Mouse (Mus musculus): ENCODE measurements at regions not wholly inside any gene's neighbourhood (a gene's known extent, or its start where the extent isn't known, plus 50 kb on each side); places are given as distances from the start of the nearest gene placed in this dataset.

- Histone ChIP-seq H3K9ac (replicated peaks; ENCODE audit: low read depth, low read length) (no peak overlapping the region), H3K36me3 (ENCODE audit: control insufficient read depth, insufficient read depth, low read length) (no peaks in the 10 kb centered on the region), H3K9me3 (ENCODE audit: control insufficient read depth, low read length) (no peaks in the 10 kb centered on the region), H3K27ac (ENCODE audit: low read depth, low read length) (no peak overlapping the region), H3K4me3 (ENCODE audit: low read depth, low read length) (no peak overlapping the region), H3K27me3 (ENCODE audit: control insufficient read depth, insufficient read depth, low read length) (no peaks in the 10 kb centered on the region), H3K4me1 (ENCODE audit: control insufficient read depth, insufficient read depth, low read length) (no peaks in the 10 kb centered on the region), H3K4me2 (ENCODE audit: low read depth, low read length) (no peak overlapping the region)
- 79% methylated on average over 1 of the region's 1 CpGs for WGBS
- no peak for ATAC-seq (ENCODE audit: low read depth)
Measured at GRCm38 (mm10) chr11:25167939-25168338, 1042.6 kb downstream of the 5730522E02Rik start.

DNA sequence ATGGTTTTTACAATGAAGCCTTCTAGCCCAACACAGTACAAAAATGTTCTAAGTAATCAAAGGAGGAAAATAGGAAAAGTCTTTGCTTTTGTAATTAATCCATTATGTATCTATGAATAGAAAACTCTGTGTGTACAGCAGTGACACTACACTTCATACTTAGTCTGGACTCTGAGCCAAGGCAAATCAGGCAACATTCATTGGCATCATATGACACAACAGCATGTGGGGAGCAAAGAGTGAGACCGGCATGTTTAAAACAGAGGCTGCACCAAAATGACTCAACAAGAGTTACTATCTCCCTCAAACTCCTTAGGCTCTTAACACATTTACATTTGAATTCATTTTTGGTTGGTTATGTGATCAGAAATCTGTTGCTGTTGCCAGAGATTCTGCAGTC, 1039.5 kb downstream of the 5730522E02Rik start:
- Histone ChIP-seq H3K27ac (ENCODE audit: low read depth, low read length) (no peak overlapping the region), H3K4me2 (ENCODE audit: low read depth, low read length) (no peak overlapping the region), H3K4me3 (ENCODE audit: low read depth, low read length) (no peak overlapping the region), H3K36me3 (ENCODE audit: control insufficient read depth, insufficient read depth, low read length) (no peaks in the 10 kb centered on the region), H3K9ac (replicated peaks; ENCODE audit: low read depth, low read length) (no peak overlapping the region), H3K4me1 (ENCODE audit: control insufficient read depth, insufficient read depth, low read length) (no peaks in the 10 kb centered on the region), H3K9me3 (ENCODE audit: control insufficient read depth, low read length) (no peaks in the 10 kb centered on the region), H3K27me3 (ENCODE audit: control insufficient read depth, insufficient read depth, low read length) (no peaks in the 10 kb centered on the region)
- ATAC-seq (ENCODE audit: low read depth): no peak
- 93% methylated on average over 1 of the region's 1 CpGs for WGBS
